Mouse (Mus musculus) forebrain, embryonic 11.5 days (tissue): Measurements from ENCODE around the gene Col4a2. TPM values are rescaled to one million over a fixed set of nuclear protein-coding genes. Genes with fewer than 3 reads are reported as not detected.
A peak's percentile ranks its signal among the peaks of the same experiment; 100 is the strongest.

Experiments
- ATAC-seq: fragments of 200-750 bp; cut with Nextera tagmentation; replicated peaks from 2 replicates; pipeline ENCODE4 v1.8.0; 2017; ENCODE audit warnings: moderate TSS enrichment; ENCODE audit not compliant: low FRiP score
- DNase-seq: peaks from one replicate; pipeline ENCODE4 v3.0.0-alpha.2; 2017; ENCODE audit warnings: low spot score
- H3K27ac ChIP-seq: fragments of 300-500 bp; sonication (generic); 2 replicates; pipeline ENCODE4 v1.5.1; 2014; ENCODE audit warnings: low read depth, low read length
- H3K27me3 ChIP-seq: fragments of 300-500 bp; sonication (generic); 2 replicates; pipeline ENCODE4 v1.6.1; 2014; ENCODE audit warnings: mild to moderate bottlenecking, low read length, mixed read lengths; ENCODE audit not compliant: control insufficient read depth, insufficient read depth
- H3K36me3 ChIP-seq: fragments of 300-500 bp; sonication (generic); 2 replicates; pipeline ENCODE4 v1.6.1; 2014; ENCODE audit warnings: mild to moderate bottlenecking, low read length, moderate library complexity, mixed read lengths; ENCODE audit not compliant: control insufficient read depth, insufficient read depth
- H3K4me1 ChIP-seq: fragments of 300-500 bp; sonication (generic); replicated peaks from 2 replicates; pipeline ENCODE4 v1.6.1; 2014; ENCODE audit warnings: low read length, mixed read lengths; ENCODE audit not compliant: control insufficient read depth, insufficient read depth
- H3K4me2 ChIP-seq: fragments of 300-500 bp; sonication (generic); 2 replicates; pipeline ENCODE4 v1.6.1; 2014; ENCODE audit warnings: low read depth, mild to moderate bottlenecking, low read length, moderate library complexity, mixed read lengths; ENCODE audit not compliant: severe bottlenecking
- H3K4me3 ChIP-seq: fragments of 300-500 bp; sonication (generic); 2 replicates; pipeline ENCODE4 v1.5.1; 2014; ENCODE audit warnings: low read depth, low read length
- H3K9ac ChIP-seq: fragments of 300-500 bp; sonication (generic); 2 replicates; pipeline ENCODE4 v1.6.1; 2014; ENCODE audit warnings: low read length
- H3K9me3 ChIP-seq: fragments of 300-500 bp; sonication (generic); 2 replicates; pipeline ENCODE4 v1.6.1; 2016; ENCODE audit warnings: low read length, mixed read lengths; ENCODE audit not compliant: control insufficient read depth
- WGBS: fragments of 180-500 bp; shearing (Covaris S2); extraction: QIAGEN DNeasy Blood & Tissue Kit; methylation state at CpG from one replicate; pipeline ENCODE4 v1.1.7; 2014; 5-methylcytosine and 5-hydroxymethylcytosine counted together
- polyA plus RNA-seq: library from polyadenylated mRNA; unstranded; fragments of >200 nt; fragmentation: Nextera tagmentation; extraction: Ambion mirVana; gene quantifications from 2 replicates; pipeline ENCODE4 v1.2.1, GENCODE M21; 2014

Col4a2 gene
- polyA plus RNA-seq, 1 experiment from 2014 or later: 45.4 TPM

GRCm38 (mm10) chr8:11354800-11355451 lies 42.3 kb downstream of the Col4a2 start:
- H3K4me1 ChIP-seq: no peaks in the 10 kb centered on the region
- H3K4me3 ChIP-seq: no peak overlapping the region
- ATAC-seq (no peak), DNase-seq (no peak)
- no peaks in the 10 kb centered on the region for H3K9me3 ChIP-seq
- no peaks in the 10 kb centered on the region for H3K36me3 ChIP-seq
- no peak overlapping the region for H3K27ac ChIP-seq
- no peak overlapping the region for H3K4me2 ChIP-seq
- no peaks in the 10 kb centered on the region for H3K27me3 ChIP-seq
- H3K9ac ChIP-seq: no peak overlapping the region
- WGBS: 92% methylated on average over 8 of the region's 8 CpGs

- DNase-seq: no peak
- H3K27ac ChIP-seq: no peak overlapping the region
- no peaks in the 10 kb centered on the region for H3K9me3 ChIP-seq
- H3K4me2 ChIP-seq: no peak overlapping the region
- no peak overlapping the region for H3K9ac ChIP-seq
- no peak for ATAC-seq
- H3K27me3 ChIP-seq: no peaks in the 10 kb centered on the region
- no peak overlapping the region for H3K4me3 ChIP-seq
- H3K4me1 ChIP-seq: peaks cover 3% of the 10 kb centered on the region; the same call in 1 of the 2 replicates
- H3K36me3 ChIP-seq: no peaks in the 10 kb centered on the region
- 85% methylated on average over 3 of the region's 3 CpGs for WGBS
Measured at GRCm38 (mm10) chr8:11355900-11356299, 43.3 kb downstream of the Col4a2 start.

- Histone ChIP-seq H3K9ac (no peak overlapping the region), H3K4me3 (no peak overlapping the region), H3K9me3 (no peaks in the 10 kb centered on the region), H3K4me1 (peaks cover 5% of the 10 kb centered on the region; the same call in 1 of the 2 replicates), H3K36me3 (no peaks in the 10 kb centered on the region), H3K4me2 (no peak overlapping the region), H3K27me3 (no peaks in the 10 kb centered on the region), H3K27ac (no peak overlapping the region)
- ATAC-seq (no peak), DNase-seq (no peak)
- WGBS: 90% methylated on average over 8 of the region's 8 CpGs
Measured at GRCm38 (mm10) chr8:11356776-11357175, 44.2 kb downstream of the Col4a2 start.

GRCm38 (mm10) chr8:11357921-11358436 lies 45.4 kb downstream of the Col4a2 start:
- H3K36me3 ChIP-seq: no peaks in the 10 kb centered on the region
- no peaks in the 10 kb centered on the region for H3K9me3 ChIP-seq
- no peak overlapping the region for H3K4me2 ChIP-seq
- no peak overlapping the region for H3K9ac ChIP-seq
- no peak overlapping the region for H3K27ac ChIP-seq
- no peak overlapping the region for H3K4me3 ChIP-seq
- peaks cover 13% of the 10 kb centered on the region; the same call in 1 of the 2 replicates for H3K4me1 ChIP-seq
- DNase-seq (no peak), ATAC-seq (no peak)
- WGBS: 76% methylated on average over 7 of the region's 7 CpGs
- H3K27me3 ChIP-seq: no peaks in the 10 kb centered on the region

- no peak for ATAC-seq
- Histone ChIP-seq H3K4me2 (no peak overlapping the region), H3K27me3 (no peaks in the 10 kb centered on the region), H3K4me1 (peaks cover 20% of the 10 kb centered on the region; the same call in 1 of the 2 replicates), H3K9me3 (no peaks in the 10 kb centered on the region), H3K4me3 (no peak overlapping the region), H3K27ac (no peak overlapping the region), H3K36me3 (no peaks in the 10 kb centered on the region), H3K9ac (no peak overlapping the region)
- 86% methylated on average over 5 of the region's 5 CpGs for WGBS
- no peak for DNase-seq
Measured at GRCm38 (mm10) chr8:11359846-11360245, 47.2 kb downstream of the Col4a2 start.

GRCm38 (mm10) chr8:11361546-11362277 lies 49.1 kb downstream of the Col4a2 start:
- no peak overlapping the region for H3K4me2 ChIP-seq

GRCm38 (mm10) chr8:11362278-11363214 lies 49.9 kb downstream of the Col4a2 start:
- Histone ChIP-seq H3K9me3 (no peaks in the 10 kb centered on the region), H3K27me3 (no peaks in the 10 kb centered on the region), H3K36me3 (no peaks in the 10 kb centered on the region), H3K27ac (peak overlapping the region; percentile 39), H3K9ac (peak overlapping the region; percentile 4; the same call in 1 of the 2 replicates), H3K4me2 (peak overlapping the region; percentile 3; the same call in 1 of the 2 replicates), H3K4me3 (no peak overlapping the region), H3K4me1 (peaks cover 20% of the 10 kb centered on the region; the same call in 1 of the 2 replicates)
- 10% methylated on average over 17 of the region's 17 CpGs for WGBS
- peak; percentile 77 for DNase-seq
- peak; percentile 79 for ATAC-seq

More at GRCm38 (mm10) chr8:11361546-11362277, 49.1 kb downstream of the Col4a2 start:
- ATAC-seq (no peak; the same call in 1 of the 2 replicates), DNase-seq (no peak)
- WGBS: 69% methylated on average over 9 of the region's 9 CpGs
- Histone ChIP-seq H3K27me3 (no peaks in the 10 kb centered on the region), H3K27ac (peak overlapping the region; percentile 39), H3K9me3 (no peaks in the 10 kb centered on the region), H3K4me3 (no peak overlapping the region), H3K9ac (peak overlapping the region; percentile 4; the same call in 1 of the 2 replicates), H3K36me3 (no peaks in the 10 kb centered on the region), H3K4me1 (peaks cover 20% of the 10 kb centered on the region; the same call in 1 of the 2 replicates)
